Mouse (Mus musculus) liver, embryonic 14.5 days (tissue): ENCODE data around the gene Zbtb25. TPM values are rescaled to one million over a fixed set of nuclear protein-coding genes. Genes with fewer than 3 reads are reported as not detected.

Experiments used
- ATAC-seq: fragments of 200-750 bp; cut with Nextera tagmentation; 2 replicates; pipeline ENCODE4 v1.8.0; 2017; ENCODE audit warnings: moderate number of reproducible peaks, mild to moderate bottlenecking, moderate library complexity; ENCODE audit not compliant: insufficient read depth
- DNase-seq, 3 experiments: peaks; one replicate each; pipeline ENCODE4 v3.0.0-alpha.2; 2012 to 2013; ENCODE audit warnings: low read depth in 3 of 3, low spot score in 3 of 3
- H3K27ac ChIP-seq: fragments of 300-500 bp; sonication (generic); 2 replicates; pipeline ENCODE4 v1.5.1; 2014; ENCODE audit warnings: moderate library complexity, mild to moderate bottlenecking, control low read depth, inconsistent platforms
- H3K27me3 ChIP-seq: fragments of 300-500 bp; sonication (generic); 2 replicates; pipeline ENCODE4 v1.6.1; 2014; ENCODE audit warnings: mild to moderate bottlenecking, low read length, moderate library complexity; ENCODE audit not compliant: control insufficient read depth, insufficient read depth
- H3K36me3 ChIP-seq: fragments of 300-500 bp; sonication (generic); replicated peaks from 2 replicates; pipeline ENCODE4 v1.6.1; 2014; ENCODE audit warnings: low read depth; ENCODE audit not compliant: control insufficient read depth, insufficient read depth
- H3K4me1 ChIP-seq, 2 experiments: fragments of 200-500 bp in 1 of 2; fragments of 300-500 bp in 1 of 2; sonication (generic) in 1 of 2; replicated peaks; 2 replicates each; pipeline ENCODE4 v1.6.1; 2012 to 2014; ENCODE audit warnings: antibody characterized with exemption in 1 of 2, inconsistent platforms in 1 of 2, low read length in 1 of 2; ENCODE audit not compliant: control insufficient read depth in 2 of 2, insufficient read depth in 2 of 2
- H3K4me2 ChIP-seq: fragments of 300-500 bp; sonication (generic); 2 replicates; pipeline ENCODE4 v1.6.1; 2014; ENCODE audit warnings: low read depth, mild to moderate bottlenecking, control low read depth, moderate library complexity
- H3K4me3 ChIP-seq, 2 experiments: fragments of 200-500 bp in 1 of 2; fragments of 300-500 bp in 1 of 2; sonication (generic) in 1 of 2; 2 replicates each; pipeline ENCODE4 v1.5.1; 2012 to 2014; ENCODE audit warnings: low read depth in 2 of 2, low read length in 2 of 2, mild to moderate bottlenecking in 2 of 2, control low read depth in 1 of 2, inconsistent platforms in 1 of 2, moderate library complexity in 1 of 2; ENCODE audit not compliant: insufficient read depth in 1 of 2
- H3K9ac ChIP-seq: fragments of 300-500 bp; sonication (generic); replicated peaks from 2 replicates; pipeline ENCODE4 v1.6.1; 2014; ENCODE audit warnings: mild to moderate bottlenecking, control low read depth, moderate library complexity
- H3K9me3 ChIP-seq: fragments of 300-500 bp; sonication (generic); 2 replicates; pipeline ENCODE4 v1.6.1; 2016; ENCODE audit warnings: low read length, mixed read lengths; ENCODE audit not compliant: control insufficient read depth
- CTCF ChIP-seq: IDR thresholded peaks from 2 replicates; pipeline ENCODE4 v1.5.1; 2016; ENCODE audit warnings: antibody characterized with exemption, low read depth, control low read depth
- EP300 ChIP-seq: IDR thresholded peaks from 2 replicates; pipeline ENCODE4 v1.6.1; 2016; ENCODE audit warnings: antibody characterized with exemption, low read depth
- WGBS: fragments of 180-500 bp; shearing (Covaris S2); extraction: QIAGEN DNeasy Blood & Tissue Kit; methylation state at CpG from one replicate; pipeline ENCODE4 v1.1.7; 2014; ENCODE audit not compliant: insufficient replicate concordance; 5-methylcytosine and 5-hydroxymethylcytosine counted together
- polyA plus RNA-seq, 2 experiments: library from polyadenylated mRNA; depleted of rRNA in 1 of 2; stranded (reverse) in 1 of 2; unstranded in 1 of 2; fragments of >200 nt; fragmentation: Nextera tagmentation in 1 of 2; extraction: Ambion mirVana in 1 of 2; gene quantifications; 2 replicates each; pipeline versions ENCODE4 v1.2.1 to v1.2.3; 2012 to 2014

The Zbtb25 gene
- polyA plus RNA-seq, 2 experiments: 5.1 to 7.2 TPM

DNA sequence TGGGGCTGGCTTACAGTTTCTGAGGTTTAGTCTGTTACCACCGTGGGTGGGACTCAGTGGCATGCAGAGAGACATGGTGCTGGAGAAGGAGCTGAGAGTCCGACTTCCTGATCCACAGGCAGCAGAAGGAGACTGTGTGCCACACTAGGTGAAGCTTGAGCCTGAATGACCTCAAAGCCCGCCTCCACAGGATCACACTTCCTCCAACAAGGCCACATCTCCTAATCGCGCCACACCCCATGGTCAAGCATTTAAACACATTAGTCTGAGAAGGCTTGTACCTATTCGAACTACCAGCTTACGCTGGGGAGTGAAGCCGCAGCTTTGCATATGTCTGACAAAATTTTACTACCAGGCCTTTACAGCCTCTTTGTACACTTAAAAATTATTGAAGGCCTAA is 64.3 kb downstream of the Zbtb25 start:
- no peaks in the 10 kb centered on the region for H3K27me3 ChIP-seq
- H3K27ac ChIP-seq: no peak overlapping the region
- no peak for TF ChIP-seq EP300
- TF ChIP-seq CTCF: no peak
- no peak for DNase-seq
- no peaks in the 10 kb centered on the region for H3K9me3 ChIP-seq
- H3K4me1 ChIP-seq: 0 out of 4 replicates have a peak, but pooled peaks cover 0 to 2% of the 10 kb centered on the region in 2 experiments
- H3K9ac ChIP-seq: no peak overlapping the region
- WGBS: 76% methylated on average over 8 of the region's 8 CpGs
- no peak overlapping the region for H3K4me2 ChIP-seq
- H3K4me3 ChIP-seq: no peak overlapping the region
- H3K36me3 ChIP-seq: peaks cover 39% of the 10 kb centered on the region
- ATAC-seq: no peak

DNA sequence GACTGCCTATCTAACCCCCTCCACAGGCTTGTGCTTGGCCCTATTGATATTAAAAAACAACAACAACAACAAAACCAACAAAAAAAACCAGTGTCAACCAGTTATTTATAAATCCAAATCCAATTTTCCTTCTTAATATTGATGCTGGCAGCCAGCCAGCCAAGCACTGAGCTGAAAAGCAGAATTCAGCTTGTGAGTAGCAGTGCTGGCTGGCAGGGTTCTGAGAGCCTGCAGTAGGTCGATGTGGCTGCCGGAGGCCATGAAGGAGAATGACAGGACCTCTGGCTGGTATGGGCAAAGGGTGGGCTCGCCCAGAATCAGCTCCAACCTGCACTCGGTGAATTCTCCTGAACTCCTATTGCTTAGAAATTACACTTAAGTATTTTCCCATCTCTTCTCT is 65.2 kb downstream of the Zbtb25 start:
- DNase-seq (no peak), ATAC-seq (no peak)
- no peak overlapping the region for H3K4me2 ChIP-seq
- no peak overlapping the region for H3K27ac ChIP-seq
- H3K4me1 ChIP-seq: no peaks in the 10 kb centered on the region
- 76% methylated on average over 4 of the region's 4 CpGs for WGBS
- TF ChIP-seq EP300: no peak
- no peak for TF ChIP-seq CTCF
- no peaks in the 10 kb centered on the region for H3K27me3 ChIP-seq
- H3K36me3 ChIP-seq: peaks cover 38% of the 10 kb centered on the region
- H3K9me3 ChIP-seq: no peaks in the 10 kb centered on the region
- H3K4me3 ChIP-seq: no peak overlapping the region
- no peak overlapping the region for H3K9ac ChIP-seq

DNA sequence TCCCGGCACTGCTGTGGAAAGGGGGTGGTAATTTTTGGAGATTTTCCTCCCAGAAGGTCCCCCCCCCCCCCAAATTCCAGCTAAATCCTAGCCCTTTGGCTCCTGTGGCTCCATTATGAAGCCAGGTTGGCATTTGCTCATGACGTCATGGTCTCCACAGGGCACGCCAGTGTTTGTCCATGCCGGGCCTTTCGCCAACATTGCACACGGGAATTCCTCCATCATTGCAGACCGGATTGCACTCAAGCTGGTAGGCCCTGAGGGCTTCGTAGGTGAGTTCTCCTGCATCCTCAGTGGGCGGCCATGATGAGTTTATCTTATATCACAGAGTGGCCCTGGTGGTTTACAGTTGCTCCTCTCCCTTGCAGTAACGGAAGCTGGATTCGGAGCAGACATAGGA is 65.9 kb downstream of the Zbtb25 start:
- DNase-seq: no peak
- Histone ChIP-seq H3K4me1 (no peaks in the 10 kb centered on the region), H3K9me3 (no peaks in the 10 kb centered on the region), H3K4me3 (no peak overlapping the region), H3K27ac (no peak overlapping the region), H3K4me2 (no peak overlapping the region), H3K27me3 (no peaks in the 10 kb centered on the region), H3K9ac (no peak overlapping the region), H3K36me3 (peaks cover 42% of the 10 kb centered on the region)
- WGBS: 85% methylated on average over 11 of the region's 11 CpGs
- no peak for TF ChIP-seq CTCF
- no peak for TF ChIP-seq EP300
- no peak for ATAC-seq

DNA sequence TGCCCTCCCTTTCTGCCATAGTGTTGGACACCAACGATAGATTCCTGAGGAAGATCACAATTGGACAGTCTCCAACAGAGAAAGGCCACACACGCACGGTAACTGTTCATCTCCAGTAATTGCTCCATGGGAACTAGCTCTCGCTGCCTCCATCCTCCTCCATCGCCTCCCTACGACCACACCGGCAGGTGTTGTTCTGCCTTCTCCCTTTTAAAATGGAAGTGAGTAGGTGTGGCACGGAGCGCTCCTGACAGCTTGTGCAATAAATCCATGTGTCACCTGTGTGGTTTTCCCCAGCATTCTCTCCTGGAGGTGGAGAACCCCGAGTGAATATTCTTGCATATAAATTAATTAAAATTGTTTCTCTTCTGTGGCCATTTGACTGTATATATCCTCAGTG is 69.0 kb downstream of the Zbtb25 start:
- ATAC-seq: no peak
- H3K4me2 ChIP-seq: no peak overlapping the region
- H3K36me3 ChIP-seq: peaks cover 32% of the 10 kb centered on the region
- no peaks in the 10 kb centered on the region for H3K9me3 ChIP-seq
- no peak for TF ChIP-seq CTCF
- WGBS: 80% methylated on average over 10 of the region's 10 CpGs
- no peak overlapping the region for H3K4me3 ChIP-seq
- no peaks in the 10 kb centered on the region for H3K27me3 ChIP-seq
- H3K9ac ChIP-seq: no peak overlapping the region
- DNase-seq: no peak
- H3K27ac ChIP-seq: no peak overlapping the region
- H3K4me1 ChIP-seq: no peaks in the 10 kb centered on the region

DNA sequence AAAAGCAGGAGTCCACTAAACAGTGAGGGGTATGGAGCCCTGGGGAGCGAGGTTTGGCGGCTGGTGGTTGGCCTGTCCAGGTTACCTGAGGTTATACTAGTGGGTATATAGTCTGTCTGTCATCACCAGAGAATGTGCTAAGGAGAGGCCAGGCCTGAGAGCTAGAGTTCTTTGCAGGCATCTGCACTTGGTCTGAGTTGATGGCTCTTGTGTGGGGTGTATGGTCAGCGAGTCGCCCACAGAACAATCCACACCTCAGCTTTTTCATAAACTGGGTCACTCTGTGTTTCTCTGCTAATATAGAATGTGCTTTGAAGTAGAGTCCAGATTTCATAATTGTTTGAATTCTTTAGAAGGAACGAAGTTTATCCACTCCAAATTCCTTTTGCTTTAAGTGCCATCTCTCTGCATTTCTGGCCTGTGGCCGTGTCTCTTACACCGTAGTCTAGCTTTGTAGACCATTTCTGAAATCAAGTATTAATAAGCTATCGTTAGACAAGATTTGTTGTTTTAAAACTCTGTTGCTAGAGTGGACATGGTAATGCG is 70.0 kb downstream of the Zbtb25 start:
- Histone ChIP-seq H3K9me3 (no peaks in the 10 kb centered on the region), H3K27ac (no peak overlapping the region), H3K36me3 (peaks cover 37% of the 10 kb centered on the region), H3K4me1 (no peaks in the 10 kb centered on the region), H3K4me2 (no peak overlapping the region), H3K9ac (no peak overlapping the region), H3K4me3 (no peak overlapping the region), H3K27me3 (no peaks in the 10 kb centered on the region)
- TF ChIP-seq EP300 (no peak), CTCF (no peak)
- 85% methylated on average over 9 of the region's 9 CpGs for WGBS
- DNase-seq: no peak
- no peak for ATAC-seq
